Mouse (Mus musculus): ENCODE data around the gene Cap2.

The Cap2 gene

DNA sequence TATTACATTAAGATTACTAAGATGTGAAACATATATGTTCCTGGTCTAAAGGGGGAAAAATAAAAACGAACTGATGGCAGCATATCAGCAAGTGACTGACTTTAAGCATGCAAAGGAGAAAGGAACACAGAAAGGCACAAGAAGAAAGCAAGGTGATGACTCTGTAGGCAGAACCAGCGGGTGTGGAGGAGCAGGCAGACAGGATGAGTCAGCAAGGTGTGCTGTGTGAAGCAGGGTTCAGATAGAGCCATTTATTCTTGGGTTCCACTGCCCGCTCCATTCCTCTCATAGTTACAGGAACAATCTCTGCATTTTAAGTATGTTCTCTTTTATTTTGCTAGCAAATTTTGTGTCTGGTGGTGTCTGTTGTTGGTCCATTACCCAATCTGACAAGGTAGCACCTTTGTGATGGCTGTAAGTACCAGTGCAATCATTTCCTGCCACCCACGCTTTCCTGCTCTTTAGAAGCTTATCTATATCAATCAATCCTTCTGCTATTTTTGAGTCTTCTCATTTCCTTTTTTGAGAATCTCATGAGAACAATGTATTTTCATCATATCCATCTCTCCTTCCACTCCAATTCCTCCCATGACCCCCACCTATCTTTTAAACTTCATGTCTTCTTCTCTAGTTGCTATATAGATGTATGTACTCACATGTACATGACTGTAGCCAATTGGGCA lies 189.1 kb downstream of the Cap2 start:
- in situ Hi-C loops (cut with MboI, MseI) = no loop called here

DNA sequence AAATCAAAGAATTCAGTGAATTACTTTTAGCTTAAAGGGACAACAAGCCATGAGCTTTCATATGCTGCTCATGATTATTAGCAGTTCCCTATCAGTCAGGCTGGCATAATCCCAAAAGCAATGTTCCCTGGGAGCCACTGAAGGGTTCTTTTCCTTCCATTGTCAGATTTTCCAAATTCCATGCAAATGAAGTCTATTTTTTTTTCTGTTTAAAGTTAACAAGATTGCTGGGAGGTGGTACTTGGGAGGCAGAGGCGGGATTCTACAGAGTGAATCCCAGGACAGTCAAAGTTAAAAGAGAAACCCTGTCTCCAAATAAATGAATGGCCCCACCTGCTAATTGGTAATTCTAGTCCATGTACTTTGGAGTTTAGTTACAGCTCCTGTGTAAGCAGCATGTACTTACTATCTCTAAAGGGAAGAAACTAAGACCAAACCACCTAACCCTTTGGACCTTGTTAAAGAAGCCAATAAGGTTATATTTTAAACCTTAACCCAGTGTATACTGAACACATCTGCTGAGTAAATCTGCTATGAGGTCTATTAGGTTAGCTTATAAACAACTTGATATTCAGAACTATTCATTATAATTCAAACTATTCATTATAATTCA lies 193.8 kb downstream of the Cap2 start:
- in situ Hi-C loops (cut with MboI, MseI) = no loop called here

DNA sequence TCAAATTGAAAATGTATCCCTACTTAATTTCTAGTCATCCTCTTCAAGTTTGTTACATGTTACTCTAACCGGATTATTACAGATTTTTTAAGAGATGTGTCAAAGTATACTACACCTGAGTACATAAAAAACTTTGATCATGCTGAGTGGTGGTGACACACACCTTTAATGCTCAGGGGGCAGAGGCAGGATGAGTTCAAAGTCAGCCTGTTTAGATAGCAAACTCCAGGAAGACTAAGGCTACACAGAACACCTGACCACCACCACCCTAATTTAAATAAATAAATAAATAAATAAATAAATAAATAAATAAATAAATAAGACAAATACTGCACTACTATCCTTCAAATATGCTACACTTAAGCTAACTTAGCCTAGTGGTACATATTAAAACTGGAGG lies 194.3 kb downstream of the Cap2 start:
- in situ Hi-C loops (cut with MboI, MseI) = no loop called here

DNA sequence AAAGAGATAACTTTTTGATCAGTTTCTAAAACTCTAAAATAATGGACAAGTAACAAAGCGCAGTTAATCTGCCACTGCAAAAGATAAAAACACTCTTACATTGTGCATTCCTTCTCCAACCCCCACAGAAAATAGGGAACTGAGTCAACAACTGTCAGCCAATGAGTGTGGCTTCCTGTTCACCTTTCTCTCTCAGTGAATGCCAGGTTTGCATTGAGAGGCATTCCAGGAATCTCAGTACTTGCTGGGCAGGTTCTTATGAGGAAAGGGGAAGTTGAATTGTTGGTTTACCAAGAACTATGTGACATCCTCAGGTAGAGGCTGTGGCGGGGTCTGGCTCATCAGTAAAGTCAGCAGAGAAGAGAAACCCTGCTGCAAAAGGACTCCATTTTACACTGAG lies 195.1 kb downstream of the Cap2 start:
- in situ Hi-C loops (cut with MboI, MseI) = no loop called here

DNA sequence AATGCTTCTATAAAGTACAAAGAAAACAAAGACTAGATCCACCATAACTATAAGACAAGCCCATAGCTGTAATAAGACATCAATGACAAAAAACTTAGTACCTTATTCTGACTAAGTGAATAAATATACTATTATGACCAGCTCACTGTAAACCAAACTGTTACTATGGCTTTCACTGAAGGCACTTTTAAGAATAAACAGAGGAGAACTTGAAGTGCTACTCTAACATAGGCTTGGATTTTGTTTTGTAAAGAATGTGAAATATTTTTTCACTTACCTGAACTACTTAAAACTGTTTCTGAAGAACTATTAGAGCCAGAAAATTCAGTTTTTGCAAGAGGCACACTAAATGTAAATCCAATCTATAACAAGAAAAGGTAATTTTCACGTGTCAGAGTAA lies 197.7 kb downstream of the Cap2 start:
- in situ Hi-C loops (cut with MboI, MseI) = no loop called here
